ENCODE assay signal across 19 mouse cellular contexts in genomic region chr3:53599315-53599714, GRCm38 (mm10). TPM values are rescaled to one million over a fixed set of nuclear protein-coding genes. Genes with fewer than 3 reads are reported as not detected.
DNase-seq lines count a peak whose midpoint lies in the region; ATAC-seq and TF ChIP-seq lines count a peak whose summit lies in the region.
"Had no signal": no experiment of that assay in that cellular context is flagged by ENCODE, and none has a peak within 500 bp of the region (broad histone marks: within the 10 kb centered on the region; RNA-seq: fewer than 3 reads in every experiment).

No protein-coding gene starts in this region.

- peaks cover 2% of the 10 kb centered on the region; the same call in 1 of the 2 replicates for H3K9me3 ChIP-seq in ES-Bruce4 (replicated peaks; ENCODE audit: control insufficient read depth, insufficient read depth, low read length, poor library complexity, severe bottlenecking)
- no peaks in the 10 kb centered on the region for H3K9me3 ChIP-seq in embryonic facial prominence, embryonic 14.5 days (ENCODE audit: control insufficient read depth, low read length)
- H3K9me3 ChIP-seq in limb, embryonic 12.5 days: no peaks in the 10 kb centered on the region
- H3K9me3 ChIP-seq in hindbrain, postnatal 0 days (ENCODE audit: low read length): no peaks in the 10 kb centered on the region
- H3K9me3 ChIP-seq: heart, embryonic 13.5 days had no signal

- H3K27ac ChIP-seq in ES-Bruce4 (ENCODE audit: insufficient read depth, low read length): 0 out of 2 replicates have a peak overlapping the region, but pooled peaks have one; percentile 20
- no peak overlapping the region for H3K27ac ChIP-seq in embryonic facial prominence, embryonic 14.5 days (replicated peaks; ENCODE audit: low read depth, low read length)
- peak overlapping the region; percentile 67 for H3K27ac ChIP-seq in limb, embryonic 12.5 days
- H3K27ac ChIP-seq in left cerebral cortex, adult 2 months: no peak overlapping the region
- H3K27ac ChIP-seq in hindbrain, postnatal 0 days: no peak overlapping the region
- H3K27ac ChIP-seq: gastrocnemius, adult 2 months; heart, embryonic 13.5 days; hindbrain, embryonic 14.5 days; liver, embryonic 14.5 days had no signal

- peak; percentile 68 for TF ChIP-seq EP300 in ES-Bruce4 (IDR thresholded peaks at IDR 0.05; ENCODE audit: insufficient read depth, low read depth, low read length)

- peak; percentile 60; the same call in 1 of the 2 replicates for ATAC-seq in embryonic facial prominence, embryonic 14.5 days (ENCODE audit: low read depth)
- peak; percentile 49; the same call in 1 of the 2 replicates for ATAC-seq in limb, embryonic 12.5 days (ENCODE audit: insufficient number of reproducible peaks, insufficient read depth, low FRiP score, low TSS enrichment, low read depth)
- ATAC-seq in hindbrain, postnatal 0 days: no peak

- no peaks in the 10 kb centered on the region for H3K27me3 ChIP-seq in ES-Bruce4 (ENCODE audit: control insufficient read depth, insufficient read depth, low read length, poor library complexity, severe bottlenecking)
- no peaks in the 10 kb centered on the region for H3K27me3 ChIP-seq in embryonic facial prominence, embryonic 14.5 days (replicated peaks; ENCODE audit: control insufficient read depth, insufficient read depth, low read length)
- no peaks in the 10 kb centered on the region for H3K27me3 ChIP-seq in limb, embryonic 12.5 days
- H3K27me3 ChIP-seq in hindbrain, postnatal 0 days (ENCODE audit: insufficient read depth, low read length): no peaks in the 10 kb centered on the region
- H3K27me3 ChIP-seq: heart, embryonic 13.5 days had no signal

- H3K4me1 ChIP-seq in ES-Bruce4 (ENCODE audit: control insufficient read depth, insufficient read depth, low read length): peaks cover 5% of the 10 kb centered on the region
- H3K4me1 ChIP-seq in embryonic facial prominence, embryonic 14.5 days (ENCODE audit: control insufficient read depth, insufficient read depth, low read length): peaks cover 10% of the 10 kb centered on the region
- H3K4me1 ChIP-seq in limb, embryonic 12.5 days (replicated peaks): peaks cover 32% of the 10 kb centered on the region
- H3K4me1 ChIP-seq in hindbrain, postnatal 0 days (ENCODE audit: insufficient read depth, low read length): no peaks in the 10 kb centered on the region

- no peak overlapping the region for H3K4me2 ChIP-seq in embryonic facial prominence, embryonic 14.5 days (ENCODE audit: low read depth, low read length)
- H3K4me2 ChIP-seq in limb, embryonic 12.5 days: peak overlapping the region; percentile 17; the same call in 1 of the 2 replicates
- no peak overlapping the region for H3K4me2 ChIP-seq in hindbrain, postnatal 0 days (ENCODE audit: low read depth, low read length)
- H3K4me2 ChIP-seq: hindbrain, embryonic 14.5 days had no signal

- H3K4me3 ChIP-seq in ES-Bruce4 (ENCODE audit: low read depth, low read length): no peak overlapping the region
- H3K4me3 ChIP-seq in embryonic facial prominence, embryonic 14.5 days (ENCODE audit: low read depth, low read length): no peak overlapping the region
- H3K4me3 ChIP-seq in limb, embryonic 12.5 days (replicated peaks): no peak overlapping the region
- H3K4me3 ChIP-seq in left cerebral cortex, adult 2 months: no peak overlapping the region
- H3K4me3 ChIP-seq in hindbrain, postnatal 0 days (ENCODE audit: low read length): no peak overlapping the region
- H3K4me3 ChIP-seq: gastrocnemius, adult 2 months; heart, embryonic 13.5 days had no signal

- peak; percentile 29 for DNase-seq in heart, adult 11 months
- no peak for DNase-seq in heart, postnatal 4 days
- peak; percentile 77 for DNase-seq in embryonic facial prominence, embryonic 14.5 days (ENCODE audit: low spot score)
- DNase-seq in left cerebral cortex, adult 2 months (ENCODE audit: extremely low spot score in 1 of 2, low spot score in 2 of 2): no peak
- DNase-seq in hindbrain, postnatal 0 days (ENCODE audit: low spot score): no peak
- DNase-seq in layer of hippocampus, postnatal 10 days (ENCODE audit: low spot score in 2 of 2): no peak
- DNase-seq: cerebellum, adult 11-12 months; gastrocnemius, adult 2 months; kidney, postnatal 10 days; layer of hippocampus, postnatal 36 days; thymus, postnatal 14 days had no signal

- intact Hi-C loops in left cerebral cortex, adult 2 months (cut with DNase I): loop anchor here (10.0 kb wide), 1 partner anchor 715 kb away; no protein-coding TSS in a partner anchor

- H3K36me3 ChIP-seq in ES-Bruce4 (ENCODE audit: control insufficient read depth, insufficient read depth, low read length, poor library complexity, severe bottlenecking): no peaks in the 10 kb centered on the region
- H3K36me3 ChIP-seq in embryonic facial prominence, embryonic 14.5 days (ENCODE audit: control insufficient read depth, insufficient read depth, low read length): no peaks in the 10 kb centered on the region
- H3K36me3 ChIP-seq in limb, embryonic 12.5 days: no peaks in the 10 kb centered on the region
- no peaks in the 10 kb centered on the region for H3K36me3 ChIP-seq in hindbrain, postnatal 0 days (ENCODE audit: insufficient read depth, low read length)
- H3K36me3 ChIP-seq: heart, embryonic 13.5 days had no signal

- no peak for TF ChIP-seq CTCF in ES-Bruce4 (IDR thresholded peaks at IDR 0.05; ENCODE audit: low read depth, low read length)
- no peak for TF ChIP-seq CTCF in left cerebral cortex, adult 2 months (IDR thresholded peaks at IDR 0.05)
- no peak for TF ChIP-seq CTCF in hindbrain, postnatal 0 days (IDR thresholded peaks at IDR 0.05; ENCODE audit: low read depth)

- no peak overlapping the region for H3K9ac ChIP-seq in ES-Bruce4 (ENCODE audit: low read depth, poor library complexity, severe bottlenecking)
- H3K9ac ChIP-seq in embryonic facial prominence, embryonic 14.5 days (ENCODE audit: low read depth, low read length): no peak overlapping the region
- no peak overlapping the region for H3K9ac ChIP-seq in limb, embryonic 12.5 days (replicated peaks)
- H3K9ac ChIP-seq in hindbrain, postnatal 0 days (replicated peaks; ENCODE audit: low read length): no peak overlapping the region
- H3K9ac ChIP-seq: heart, embryonic 13.5 days; hindbrain, embryonic 14.5 days; liver, embryonic 14.5 days had no signal

- no peak for TF ChIP-seq POLR2A in ES-Bruce4 (IDR thresholded peaks at IDR 0.05; ENCODE audit: insufficient read depth, low read length)

- 15% methylated on average over 7 of the region's 7 CpGs for WGBS in embryonic facial prominence, embryonic 14.5 days
- 12% methylated on average over 7 of the region's 7 CpGs for WGBS in limb, embryonic 12.5 days
- WGBS in hindbrain, postnatal 0 days: 50% methylated on average over 7 of the region's 7 CpGs

RNA-seq across cellular contexts. Expression of gene Frem2, which starts 57.8 kb away (rescaled TPM):
- total RNA-seq in heart, postnatal 4 days (2021): 10 to 100 TPM; 20.2 to 20.7 TPM
- 29.2 and 30.3 TPM in 2 replicates for polyA plus RNA-seq in ES-Bruce4 (2011; ENCODE audit: insufficient read depth, insufficient read length, low read depth, missing spikeins)
- polyA plus RNA-seq in embryonic facial prominence, embryonic 14.5 days (2014; fragmentation: Nextera tagmentation; extraction: Ambion mirVana): 9.3 and 10.6 TPM in 2 replicates
- polyA plus RNA-seq in limb, embryonic 12.5 days (2016; fragmentation: Nextera tagmentation; extraction: Ambion mirVana): 7.4 and 7.6 TPM in 2 replicates
- 1 to 10 TPM; 1.4 to 2.2 TPM for total RNA-seq in left cerebral cortex, adult 2 months (2021)
- total RNA-seq in hindbrain, postnatal 0 days (2014; rRNA removed): 13.9 and 17.6 TPM in 2 replicates
- polyA plus RNA-seq in hindbrain, postnatal 0 days (2015; fragmentation: Nextera tagmentation; extraction: Ambion mirVana): 1.7 TPM in 2 replicates
- 1 to 10 TPM; 4.5 to 5.0 TPM for total RNA-seq in layer of hippocampus, postnatal 10 days (2021)
- total RNA-seq: common myeloid progenitor, adult 5-6 weeks; megakaryocyte-erythroid progenitor cell, adult 5-6 weeks; neutrophil, adult 5-6 weeks had no signal

Comparison
In these comparisons a context has a peak if more than half of its experiments do, and no peak if none do; other contexts are left out.
1. DNase-seq: peak in heart, adult 11 months (single experiment) and embryonic facial prominence, embryonic 14.5 days (single experiment); none in heart, postnatal 4 days (single experiment), left cerebral cortex, adult 2 months (0 of 2), hindbrain, postnatal 0 days (single experiment) and layer of hippocampus, postnatal 10 days (0 of 2).
2. H3K27ac ChIP-seq: peak in ES-Bruce4 (single experiment) and limb, embryonic 12.5 days (single experiment); none in embryonic facial prominence, embryonic 14.5 days (single experiment), left cerebral cortex, adult 2 months (single experiment) and hindbrain, postnatal 0 days (single experiment).